Mouse (Mus musculus) ES-Bruce4 (cell line): Measurements from ENCODE around the gene Pagr1b.

Experiments used
- CTCF ChIP-seq: IDR thresholded peaks from one replicate; pipeline ENCODE4 v1.8.1; 2011; ENCODE audit warnings: low read depth, low read length
- EP300 ChIP-seq: IDR thresholded peaks from 2 replicates; pipeline ENCODE4 v1.6.1; 2011; ENCODE audit warnings: low read depth, low read length; ENCODE audit not compliant: insufficient read depth
- POLR2A ChIP-seq: IDR thresholded peaks from one replicate; pipeline ENCODE4 v1.8.1; 2011; ENCODE audit warnings: low read length; ENCODE audit not compliant: insufficient read depth

DNA sequence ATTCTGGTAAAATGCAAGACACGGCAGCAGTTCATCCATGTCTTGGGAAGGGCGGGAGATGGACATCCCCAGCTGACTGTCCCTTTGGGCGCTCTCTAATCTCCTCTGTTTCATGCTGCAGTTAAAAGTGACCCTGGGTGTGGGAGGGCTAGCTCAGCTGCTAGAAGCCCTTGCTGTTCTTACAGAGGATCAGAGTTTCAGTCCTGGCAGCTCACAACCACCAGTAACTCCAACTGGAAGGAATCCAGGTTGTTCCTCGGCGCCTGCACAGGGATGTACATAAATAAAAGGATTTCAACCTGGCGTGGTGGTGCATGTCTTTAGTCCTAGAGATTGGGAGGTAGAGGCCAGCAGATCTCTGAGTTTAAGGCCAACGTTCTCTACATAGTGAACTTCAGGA is 33.2 kb downstream of the Pagr1b start:
- TF ChIP-seq POLR2A (no peak), CTCF (no peak), EP300 (no peak)
